Mouse (Mus musculus) 3T3-L1 (cell line): ENCODE results near the gene Plxna3.
"Not testable (repeated sequence)": the region's sequence is repeated elsewhere in the genome, so short reads cannot be mapped to it uniquely, and the experiment has no call there.

ENCODE experiments used
- DNase-seq: peaks from one replicate; pipeline ENCODE4 v3.0.0-alpha.2; 2015; ENCODE audit warnings: low read depth, low spot score

Gene Plxna3

GRCm38 (mm10) chrX:74328725-74329161 is at the start of gene Plxna3:
TSS of gene Plxna3 (plus strand) at chrX:74329066.
- DNase-seq, result peak; percentile 79

DNA sequence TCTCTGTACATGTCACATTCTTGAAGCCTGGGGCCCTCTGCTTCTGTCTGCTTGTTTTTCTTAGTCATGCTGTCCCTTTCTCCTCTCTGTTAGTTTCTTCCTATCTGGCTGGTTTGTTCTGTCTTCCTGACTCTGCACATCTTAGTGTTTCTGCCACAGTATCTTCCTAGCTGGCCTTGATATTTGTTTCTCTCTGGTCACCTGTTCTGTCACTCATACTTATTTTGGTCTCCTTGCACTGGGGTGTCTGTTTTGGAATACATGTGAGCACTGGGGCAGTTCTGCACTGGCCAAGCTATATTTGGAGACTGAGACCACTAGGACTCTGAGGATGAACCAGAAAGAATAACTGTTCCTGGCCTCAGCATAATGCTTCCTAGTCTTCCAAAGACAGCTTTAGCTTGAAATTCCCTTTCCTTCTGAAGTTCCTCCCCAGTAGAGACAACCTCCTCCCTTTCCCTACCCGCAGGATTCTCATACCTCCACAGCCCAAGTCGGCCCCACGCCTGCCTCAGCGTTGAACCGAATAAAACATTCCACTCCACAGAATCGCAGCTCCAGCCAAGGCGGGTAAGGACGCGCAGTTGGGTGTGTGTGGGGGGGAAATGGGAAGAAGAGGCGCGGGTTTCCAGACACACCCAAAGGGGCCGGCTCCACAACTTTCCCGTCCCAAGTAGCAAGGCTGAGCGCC is 47.7 kb upstream of the Plxna3 start:
- peak; percentile 15 for DNase-seq

DNA sequence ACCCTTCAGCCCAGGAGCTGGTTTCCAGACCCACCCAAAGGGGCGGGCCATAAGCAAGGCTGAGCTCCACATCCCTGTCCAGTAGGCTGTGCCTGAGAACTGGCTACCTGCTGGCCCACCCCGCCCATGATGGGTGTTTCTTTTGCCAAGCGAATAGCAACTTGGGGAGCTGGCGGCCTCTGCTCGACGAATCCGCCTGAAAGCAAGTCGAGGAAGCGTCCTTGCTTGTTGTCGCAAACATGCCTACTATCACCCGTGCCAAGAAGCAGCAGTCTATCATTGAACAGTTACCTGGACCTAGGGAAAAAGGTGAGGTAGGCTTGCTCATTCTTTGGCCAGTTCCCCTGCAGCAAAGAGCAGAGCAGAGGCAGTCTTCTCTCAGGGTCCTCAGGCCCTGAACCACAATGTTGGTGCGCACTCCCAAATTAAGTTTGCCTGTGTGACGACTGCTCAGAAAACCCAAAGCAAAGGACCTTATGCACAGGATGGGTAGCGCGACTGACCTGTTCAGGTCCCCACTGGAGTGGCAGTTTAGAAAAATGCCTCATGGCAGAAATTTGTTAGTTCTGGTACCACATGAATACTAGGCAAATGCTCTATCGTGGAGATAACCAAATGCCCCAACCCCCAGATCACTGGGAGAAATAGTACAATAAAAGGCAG is 47.0 kb upstream of the Plxna3 start, which contains the start of the genes Taz and Dnase1l1:
Taz (plus strand) TSS at position 181 of the 663 bp plus-strand sequence.
Dnase1l1 (minus strand) TSS at position 606 of the 663 bp plus-strand sequence.
- peak; percentile 94 for DNase-seq

DNA sequence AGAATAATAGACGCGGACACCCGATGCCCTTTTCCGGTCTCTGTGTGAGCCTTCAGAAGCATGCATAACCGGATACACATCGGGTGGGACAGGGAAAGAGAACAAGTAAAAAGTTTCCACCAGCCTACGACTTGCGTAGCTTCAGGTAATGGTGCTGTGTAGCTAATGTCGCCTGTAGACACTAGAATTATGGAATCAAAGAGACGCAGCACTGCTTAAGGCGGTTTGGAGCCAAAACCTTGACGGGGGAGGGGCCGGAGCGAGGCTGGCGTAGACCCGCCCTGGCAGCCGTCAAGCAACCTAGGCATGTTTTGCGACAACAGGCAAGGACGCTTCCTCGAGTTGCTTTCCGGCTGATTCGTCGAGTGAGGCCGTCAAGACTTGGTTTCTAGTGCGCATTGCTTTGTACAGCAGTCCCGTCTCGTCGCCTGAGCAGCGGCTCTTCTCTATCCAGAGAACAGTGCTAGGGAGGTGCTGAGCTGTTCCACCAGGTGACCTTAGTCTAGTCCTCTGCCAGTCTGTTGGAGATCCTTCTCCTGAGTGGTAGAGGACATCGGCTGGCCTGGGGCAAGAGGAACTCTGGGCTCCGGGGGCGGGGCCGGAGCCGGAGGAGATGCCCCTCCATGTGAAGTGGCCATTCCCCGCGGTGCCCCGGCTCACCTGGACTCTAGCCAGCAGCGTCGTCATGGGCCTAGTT is 46.3 kb upstream of the Plxna3 start:
- peak; percentile 92 for DNase-seq

- DNase-seq, result no peak
These were observed 45.8 kb upstream of the Plxna3 start for GRCm38 (mm10) chrX:74283092-74283437.

GRCm38 (mm10) chrX:74293431-74293830 is 35.4 kb upstream of the Plxna3 start:
- no peak for DNase-seq

DNA sequence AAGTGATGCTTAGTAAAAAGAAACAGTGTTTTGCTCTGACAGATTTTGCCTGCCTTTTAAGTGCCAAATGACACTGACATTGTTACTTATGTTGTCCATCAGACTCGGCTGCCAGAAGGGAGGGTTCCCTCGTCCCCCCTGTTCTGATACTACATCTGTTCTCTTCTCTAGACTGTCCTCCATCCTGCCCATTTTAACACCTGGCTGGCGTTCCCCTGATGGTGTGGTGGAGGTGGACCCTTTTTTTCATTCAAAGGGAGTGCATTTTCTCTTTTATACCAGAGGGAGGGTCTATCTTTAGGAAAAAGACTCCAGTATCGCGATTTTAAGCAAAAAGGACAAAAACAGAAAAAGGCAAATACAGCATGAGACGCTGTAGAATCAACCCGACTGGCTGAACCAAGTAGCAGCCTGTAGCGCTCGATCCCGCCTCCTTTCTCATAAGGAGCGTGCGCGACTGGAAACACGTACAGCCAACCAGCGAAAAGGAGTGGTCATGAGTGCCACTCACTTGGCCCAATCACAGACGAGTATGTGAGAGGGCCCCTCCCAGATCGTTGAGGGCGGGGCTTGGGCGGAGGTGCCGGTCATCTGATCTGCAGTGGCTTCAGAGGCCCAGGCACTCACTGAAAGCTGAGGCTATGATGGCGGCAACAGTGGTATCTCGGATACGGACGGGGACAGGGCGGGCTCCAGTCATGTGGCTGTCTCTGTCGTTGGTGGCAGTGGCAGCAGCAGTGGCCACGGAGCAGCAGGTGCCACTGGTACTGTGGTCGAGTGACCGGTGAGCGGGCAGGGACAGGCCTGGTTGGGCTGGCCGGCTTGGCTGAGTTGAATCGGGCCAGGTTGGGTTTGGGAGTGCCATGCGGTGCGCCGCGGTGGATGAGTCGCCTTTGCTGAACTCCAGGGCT is 32.1 kb upstream of the Plxna3 start, which contains the start of gene Atp6ap1:
Atp6ap1 (plus strand) TSS at position 560 of the 911 bp plus-strand sequence.
- DNase-seq, result peak; percentile 97

GRCm38 (mm10) chrX:74298348-74298747 is 30.5 kb upstream of the Plxna3 start:
- DNase-seq, result no peak

GRCm38 (mm10) chrX:74299721-74300120 is 29.1 kb upstream of the Plxna3 start:
- DNase-seq, result no peak

GRCm38 (mm10) chrX:74304867-74305700 is 23.8 kb upstream of the Plxna3 start, which contains the start of gene Gdi1:
TSS of gene Gdi1 (plus strand) at chrX:74304998.
- peak; percentile 74 for DNase-seq

- DNase-seq, result peak; percentile 87
These were observed 16.1 kb upstream of the Plxna3 start, which contains the start of gene Fam50a for GRCm38 (mm10) chrX:74312540-74313464. TSS of gene Fam50a (plus strand) at chrX:74313033.

DNA sequence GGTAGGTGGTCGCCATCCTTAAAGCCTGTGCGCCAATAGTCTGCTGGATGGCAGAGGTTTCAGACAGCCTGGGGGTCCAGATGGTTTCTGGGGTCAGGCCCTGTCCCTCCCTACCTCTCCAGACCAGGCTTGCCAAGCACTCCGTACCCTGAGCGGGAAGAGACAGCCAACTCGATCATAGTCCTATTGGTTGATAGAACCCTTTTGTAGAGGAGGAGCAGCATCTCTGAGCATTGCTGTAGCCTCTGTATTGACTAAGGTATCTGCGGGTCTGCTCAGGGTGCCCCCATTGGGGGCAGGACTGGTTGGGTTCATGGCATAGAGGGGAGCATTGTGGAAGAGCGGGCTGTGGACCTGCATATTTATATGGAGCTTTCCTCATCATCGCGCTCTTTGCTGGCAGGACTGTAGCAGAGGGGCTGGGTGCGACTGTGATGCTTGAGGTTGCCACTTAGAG is 377 bp downstream of the Plxna3 start:
- no peak for DNase-seq

- peak; percentile 19 for DNase-seq
These were observed 1.5 kb downstream of the Plxna3 start for GRCm38 (mm10) chrX:74330166-74330930.

DNA sequence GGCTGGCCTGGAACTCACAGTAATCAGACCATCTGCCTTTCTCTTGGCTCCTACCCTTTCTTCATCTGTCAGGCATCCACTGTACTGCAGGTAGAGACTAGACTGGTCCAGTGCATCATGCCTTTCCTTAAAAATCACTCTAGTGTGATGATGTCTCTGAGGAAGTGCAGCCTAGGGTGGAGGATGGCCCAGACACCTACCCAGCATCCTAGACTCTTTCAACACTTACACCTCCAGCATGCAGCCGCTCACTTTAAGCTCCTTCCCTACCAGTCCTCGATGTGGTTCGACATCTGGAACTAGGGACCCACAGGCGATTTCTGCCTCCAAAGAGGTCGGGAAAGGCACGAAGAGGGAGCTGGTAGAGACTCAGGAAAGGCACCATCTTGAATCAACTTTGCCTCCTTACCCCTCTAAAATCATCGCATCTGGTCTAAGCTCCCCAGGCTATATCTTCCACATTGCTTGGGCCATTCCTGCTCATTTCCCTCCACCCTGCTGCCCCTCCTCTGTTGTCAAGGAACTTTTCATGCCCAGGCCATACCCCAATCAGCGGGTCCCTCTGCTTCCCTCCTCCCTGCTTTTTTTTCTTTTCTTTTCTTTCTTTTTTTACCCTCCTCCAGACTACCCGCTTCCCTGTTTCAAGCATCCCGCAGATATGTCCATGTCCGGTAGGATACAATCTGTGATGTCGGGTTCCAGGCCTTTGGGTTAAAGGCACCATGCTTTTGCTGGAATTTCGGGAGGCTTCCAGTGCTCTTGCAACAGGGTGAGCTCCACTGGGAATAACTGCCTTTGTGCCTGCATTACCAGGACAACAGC is 24.0 kb downstream of the Plxna3 start:
- DNase-seq, result peak; percentile 9

- DNase-seq, result peak; percentile 77
These were observed 24.6 kb downstream of the Plxna3 start, which contains the start of gene Lage3 for GRCm38 (mm10) chrX:74353467-74353770. TSS of gene Lage3 (minus strand) at chrX:74353618.

DNA sequence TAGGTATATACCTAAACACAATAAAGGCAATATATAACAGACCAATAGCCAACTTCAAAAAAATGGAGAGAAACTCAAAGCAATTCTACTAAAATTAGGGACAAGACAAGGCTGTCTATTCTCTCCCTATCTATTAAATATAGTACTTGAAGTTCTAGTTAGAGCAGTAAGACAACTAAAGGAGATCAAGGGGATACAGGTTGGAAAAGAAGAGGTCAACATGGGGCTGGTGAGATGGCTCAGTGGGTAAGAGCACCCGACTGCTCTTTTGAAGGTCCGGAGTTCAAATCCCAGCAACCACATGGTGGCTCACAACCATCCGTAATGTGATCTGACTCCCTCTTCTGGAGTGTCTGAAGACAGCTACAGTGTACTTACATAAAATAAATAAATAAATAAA is 28.2 kb downstream of the Plxna3 start:
- DNase-seq, result not testable (repeated sequence)

- no peak for DNase-seq
These were observed 30.3 kb downstream of the Plxna3 start for GRCm38 (mm10) chrX:74359171-74359570.
